ENCODE assay signal across 8 mouse cellular contexts in genomic region chr6:91474441-91475190, GRCm38 (mm10). TPM values are rescaled to one million over a fixed set of nuclear protein-coding genes. Genes with fewer than 3 reads are reported as not detected.
A peak's percentile ranks its signal among the peaks of the same experiment; 100 is the strongest.
DNase-seq lines count a peak whose midpoint lies in the region; ATAC-seq and TF ChIP-seq lines count a peak whose summit lies in the region.

No protein-coding gene starts in this region.

- H3K9ac ChIP-seq in limb, embryonic 12.5 days (replicated peaks): peak overlapping the region; percentile 81
- H3K9ac ChIP-seq in midbrain, embryonic 13.5 days (replicated peaks): peak overlapping the region; percentile 79

- 61% methylated on average over 9 of the region's 9 CpGs for whole genome bisulfite sequencing in spleen, adult 2 months
- WGBS in limb, embryonic 12.5 days: 59% methylated on average over 9 of the region's 9 CpGs
- WGBS in midbrain, embryonic 13.5 days: 56% methylated on average over 9 of the region's 9 CpGs

- H3K4me2 ChIP-seq in limb, embryonic 12.5 days: peak overlapping the region; percentile 80
- H3K4me2 ChIP-seq in midbrain, embryonic 13.5 days (replicated peaks): peak overlapping the region; percentile 89

- H3K27me3 ChIP-seq in spleen, adult 2 months (ENCODE audit: control insufficient read depth, insufficient read depth, low read length): no peaks in the 10 kb centered on the region
- H3K27me3 ChIP-seq in limb, embryonic 12.5 days: no peaks in the 10 kb centered on the region
- no peaks in the 10 kb centered on the region for H3K27me3 ChIP-seq in midbrain, embryonic 13.5 days

- peak overlapping the region; percentile 76; the same call in 1 of the 2 replicates for H3K4me3 ChIP-seq in spleen, adult 2 months (ENCODE audit: extremely low read depth, insufficient read depth, insufficient read length)
- peak overlapping the region; percentile 91 for H3K4me3 ChIP-seq in gastrocnemius, adult 2 months
- H3K4me3 ChIP-seq in limb, embryonic 12.5 days (replicated peaks): peak overlapping the region; percentile 75
- peak overlapping the region; percentile 76 for H3K4me3 ChIP-seq in midbrain, embryonic 13.5 days (replicated peaks)

- H3K27ac ChIP-seq in spleen, adult 2 months (ENCODE audit: insufficient read depth, low read length): no peak overlapping the region
- peak overlapping the region; percentile 95 for H3K27ac ChIP-seq in gastrocnemius, adult 2 months
- no peak overlapping the region for H3K27ac ChIP-seq in limb, embryonic 12.5 days
- no peak overlapping the region for H3K27ac ChIP-seq in midbrain, embryonic 13.5 days

- intact Hi-C loops in gastrocnemius, adult 2 months (cut with DNase I): no loop called here

- TF ChIP-seq CTCF in spleen, adult 2 months (IDR thresholded peaks at IDR 0.05; ENCODE audit: extremely low read depth, insufficient read depth, insufficient read length, insufficient replicate concordance): no peak
- no peak for TF ChIP-seq CTCF in gastrocnemius, adult 2 months (IDR thresholded peaks at IDR 0.05)

- no peak for ATAC-seq in CD4-positive, CD25-positive, alpha-beta regulatory T cell, adult 4 months
- ATAC-seq in limb, embryonic 12.5 days (ENCODE audit: insufficient number of reproducible peaks, insufficient read depth, low FRiP score, low TSS enrichment, low read depth): no peak
- ATAC-seq in midbrain, embryonic 13.5 days: no peak

- H3K9me3 ChIP-seq in limb, embryonic 12.5 days: no peaks in the 10 kb centered on the region
- H3K9me3 ChIP-seq in midbrain, embryonic 13.5 days: no peaks in the 10 kb centered on the region

- H3K36me3 ChIP-seq in spleen, adult 2 months (ENCODE audit: control insufficient read depth, insufficient read depth, low read length): peaks cover 24% of the 10 kb centered on the region
- H3K36me3 ChIP-seq in limb, embryonic 12.5 days: peaks cover 36% of the 10 kb centered on the region
- peaks cover 35% of the 10 kb centered on the region for H3K36me3 ChIP-seq in midbrain, embryonic 13.5 days

- no peak for TF ChIP-seq POLR2A in spleen, adult 2 months (IDR thresholded peaks at IDR 0.05; ENCODE audit: low read depth, low read length)

- peak; percentile 11 for DNase-seq in CD4-positive, CD25-positive, alpha-beta regulatory T cell, adult 2 months (ENCODE audit: low read depth, low spot score)
- DNase-seq in spleen, adult 2 months (ENCODE audit: low read depth in 1 of 2, low spot score in 2 of 2): no peak
- no peak for DNase-seq in spleen, postnatal 10 days (ENCODE audit: low spot score in 2 of 2)
- DNase-seq in gastrocnemius, adult 2 months: peak; percentile 73
- DNase-seq in spleen, postnatal 14 days (ENCODE audit: low spot score in 2 of 2): no peak

- H3K4me1 ChIP-seq in spleen, adult 2 months (ENCODE audit: control insufficient read depth, insufficient read depth, insufficient read length): peaks cover 9% of the 10 kb centered on the region; the same call in 1 of the 2 replicates
- peaks cover 23% of the 10 kb centered on the region for H3K4me1 ChIP-seq in limb, embryonic 12.5 days (replicated peaks)
- H3K4me1 ChIP-seq in midbrain, embryonic 13.5 days (replicated peaks): peaks cover 30% of the 10 kb centered on the region

RNA-seq across cellular contexts. Expression of gene Tmem43, which starts 1.1 kb away (rescaled TPM):
- 10 to 100 TPM; 62.2 to 99.3 TPM for polyA plus RNA-seq in CD4-positive, CD25-positive, alpha-beta regulatory T cell, adult 4 months (2017; shearing (Covaris generic))
- polyA plus RNA-seq in spleen, adult 2 months (2012; rRNA removed): 22.8 and 26.6 TPM in 2 replicates
- 10 to 100 TPM; 21.0 to 25.3 TPM for total RNA-seq in gastrocnemius, adult 2 months (2021)
- polyA plus RNA-seq in limb, embryonic 12.5 days (2016; fragmentation: Nextera tagmentation; extraction: Ambion mirVana): 54.0 and 58.1 TPM in 2 replicates
- 48.4 and 49.4 TPM in 2 replicates for polyA plus RNA-seq in midbrain, embryonic 13.5 days (2015; fragmentation: Nextera tagmentation; extraction: Ambion mirVana)

RNA-seq across cellular contexts. Expression of gene Chchd4, which starts 1.3 kb away (rescaled TPM):
- polyA plus RNA-seq in CD4-positive, CD25-positive, alpha-beta regulatory T cell, adult 4 months (2017; shearing (Covaris generic)): 10 to 100 TPM; 10.5 to 11.4 TPM
- 2.3 and 2.7 TPM in 2 replicates for polyA plus RNA-seq in spleen, adult 2 months (2012; rRNA removed)
- total RNA-seq in gastrocnemius, adult 2 months (2021): 10 to 100 TPM in 1 of 2 experiments, 1 to 10 TPM in 1; 8.0 to 10.2 TPM
- 20.0 and 21.1 TPM in 2 replicates for polyA plus RNA-seq in limb, embryonic 12.5 days (2016; fragmentation: Nextera tagmentation; extraction: Ambion mirVana)
- polyA plus RNA-seq in midbrain, embryonic 13.5 days (2015; fragmentation: Nextera tagmentation; extraction: Ambion mirVana): 28.1 and 28.6 TPM in 2 replicates

RNA-seq across cellular contexts. Expression of gene Xpc, which starts 41.1 kb away (rescaled TPM):
- 10 to 100 TPM; 13.4 to 18.2 TPM for polyA plus RNA-seq in CD4-positive, CD25-positive, alpha-beta regulatory T cell, adult 4 months (2017; shearing (Covaris generic))
- 6.9 and 7.5 TPM in 2 replicates for polyA plus RNA-seq in spleen, adult 2 months (2012; rRNA removed)
- total RNA-seq in gastrocnemius, adult 2 months (2021): 1 to 10 TPM; 7.6 to 8.3 TPM
- 26.3 and 26.4 TPM in 2 replicates for polyA plus RNA-seq in limb, embryonic 12.5 days (2016; fragmentation: Nextera tagmentation; extraction: Ambion mirVana)
- 22.9 and 23.9 TPM in 2 replicates for polyA plus RNA-seq in midbrain, embryonic 13.5 days (2015; fragmentation: Nextera tagmentation; extraction: Ambion mirVana)

RNA-seq across cellular contexts. Expression of gene Lsm3, which starts 41.1 kb away (rescaled TPM):
- polyA plus RNA-seq in CD4-positive, CD25-positive, alpha-beta regulatory T cell, adult 4 months (2017; shearing (Covaris generic)): 100 to 1,000 TPM; 129 to 140 TPM
- 10.5 and 11.0 TPM in 2 replicates for polyA plus RNA-seq in spleen, adult 2 months (2012; rRNA removed)
- total RNA-seq in gastrocnemius, adult 2 months (2021): 10 to 100 TPM; 22.7 to 37.0 TPM
- polyA plus RNA-seq in limb, embryonic 12.5 days (2016; fragmentation: Nextera tagmentation; extraction: Ambion mirVana): 344 and 347 TPM in 2 replicates
- polyA plus RNA-seq in midbrain, embryonic 13.5 days (2015; fragmentation: Nextera tagmentation; extraction: Ambion mirVana): 199 and 201 TPM in 2 replicates

Comparison
In these comparisons a context has a peak if more than half of its experiments do, and no peak if none do; other contexts are left out.
1. DNase-seq: peak in CD4-positive, CD25-positive, alpha-beta regulatory T cell, adult 2 months (single experiment) and gastrocnemius, adult 2 months (single experiment); none in spleen, adult 2 months (0 of 2), spleen, postnatal 10 days (0 of 2) and spleen, postnatal 14 days (0 of 2).
2. Peak in every context shown above with its lines, with median percentiles within 50 percentile points of each other: H3K4me3 ChIP-seq.